Mouse (Mus musculus): ENCODE results near the gene Galc. TPM values are rescaled to one million over a fixed set of nuclear protein-coding genes. Genes with fewer than 3 reads are reported as not detected.

Galc gene
- polyA plus RNA-seq, 1 experiment from 2014 or later = 2.1 TPM

GRCm38 (mm10) chr12:98180235-98180800, 78.9 kb downstream of the Galc start:
- no peaks in the 10 kb centered on the region for H3K36me3 ChIP-seq
- H3K4me2 ChIP-seq = no peak overlapping the region
- ATAC-seq (ENCODE audit: low read depth) = no peak
- H3K9ac ChIP-seq = no peak overlapping the region
- no peak overlapping the region for H3K27ac ChIP-seq
- no peak for DNase-seq
- 82% methylated on average over 16 of the region's 16 CpGs for WGBS (ENCODE audit: insufficient replicate concordance)
- no peaks in the 10 kb centered on the region for H3K9me3 ChIP-seq (replicated peaks)
- no peak overlapping the region for H3K4me3 ChIP-seq (replicated peaks)
- no peaks in the 10 kb centered on the region for H3K4me1 ChIP-seq (replicated peaks)
- no peaks in the 10 kb centered on the region for H3K27me3 ChIP-seq

GRCm38 (mm10) chr12:98179496-98179895, 79.8 kb downstream of the Galc start:
- Histone ChIP-seq H3K36me3 (no peaks in the 10 kb centered on the region), H3K4me1 (replicated peaks) (no peaks in the 10 kb centered on the region), H3K27me3 (no peaks in the 10 kb centered on the region), H3K9ac (no peak overlapping the region), H3K4me2 (no peak overlapping the region), H3K4me3 (replicated peaks) (no peak overlapping the region), H3K9me3 (replicated peaks) (no peaks in the 10 kb centered on the region), H3K27ac (no peak overlapping the region)
- 65% methylated on average over 1 of the region's 1 CpGs for WGBS (ENCODE audit: insufficient replicate concordance)
- DNase-seq (no peak), ATAC-seq (ENCODE audit: low read depth) (no peak)

GRCm38 (mm10) chr12:98176632-98177031, 82.6 kb downstream of the Galc start:
- WGBS (ENCODE audit: insufficient replicate concordance) = 87% methylated on average over 2 of the region's 2 CpGs
- H3K9ac ChIP-seq = no peak overlapping the region

DNA sequence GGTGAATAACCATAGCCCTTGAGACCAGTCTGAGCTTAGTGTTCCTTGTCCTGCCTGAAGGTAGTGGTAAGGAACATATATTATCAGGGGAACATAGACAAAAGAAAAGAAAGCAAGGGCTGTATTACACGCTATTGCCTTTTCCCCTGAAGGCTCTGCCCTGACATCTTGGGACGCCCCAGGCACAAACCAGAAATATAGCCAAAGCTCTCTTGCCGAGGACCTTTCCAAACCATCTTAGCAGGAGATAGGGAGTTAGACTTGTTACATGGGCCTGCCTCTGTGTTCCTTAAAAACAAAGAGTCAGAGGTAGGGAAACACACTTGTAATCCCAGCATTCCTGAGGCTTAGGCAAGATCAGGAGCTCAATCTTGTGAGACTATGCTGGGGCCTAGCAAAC, 97.4 kb downstream of the Galc start:
- Histone ChIP-seq H3K9ac (no peak overlapping the region), H3K27me3 (no peaks in the 10 kb centered on the region), H3K4me2 (no peak overlapping the region), H3K27ac (no peak overlapping the region), H3K36me3 (no peaks in the 10 kb centered on the region), H3K4me1 (replicated peaks) (no peaks in the 10 kb centered on the region), H3K4me3 (replicated peaks) (no peak overlapping the region), H3K9me3 (replicated peaks) (no peaks in the 10 kb centered on the region)
- 71% methylated on average over 3 of the region's 3 CpGs for WGBS (ENCODE audit: insufficient replicate concordance)
- DNase-seq = no peak
- ATAC-seq (ENCODE audit: low read depth) = no peak

More at GRCm38 (mm10) chr12:98176632-98177031, 82.6 kb downstream of the Galc start:
- no peak overlapping the region for H3K4me2 ChIP-seq
- DNase-seq (no peak), ATAC-seq (ENCODE audit: low read depth) (no peak)
- H3K27ac ChIP-seq = no peak overlapping the region
- H3K9me3 ChIP-seq (replicated peaks) = no peaks in the 10 kb centered on the region
- H3K27me3 ChIP-seq = no peaks in the 10 kb centered on the region
- H3K4me3 ChIP-seq (replicated peaks) = no peak overlapping the region
- no peaks in the 10 kb centered on the region for H3K4me1 ChIP-seq (replicated peaks)
- no peaks in the 10 kb centered on the region for H3K36me3 ChIP-seq

- Histone ChIP-seq H3K9ac (no peak overlapping the region), H3K36me3 (no peaks in the 10 kb centered on the region), H3K27ac (no peak overlapping the region), H3K4me2 (no peak overlapping the region), H3K4me1 (replicated peaks) (no peaks in the 10 kb centered on the region), H3K9me3 (replicated peaks) (no peaks in the 10 kb centered on the region), H3K27me3 (no peaks in the 10 kb centered on the region), H3K4me3 (replicated peaks) (no peak overlapping the region)
- WGBS (ENCODE audit: insufficient replicate concordance) = 71% methylated on average over 6 of the region's 6 CpGs
- no peak for DNase-seq
- no peak for ATAC-seq (ENCODE audit: low read depth)
These were observed 98.4 kb downstream of the Galc start for GRCm38 (mm10) chr12:98160867-98161266.

Other genes with a start within 250 kb of the Galc start
- gene Gpr65, start 9.2 kb upstream of the Galc start, polyA plus RNA-seq (2015; fragmentation: Nextera tagmentation; extraction: Ambion mirVana) = 2.6 and 2.7 TPM in 2 replicates